Mouse (Mus musculus) spleen, adult 2 months (tissue): ENCODE measurements around the gene Lrba.

Experiments used
- CTCF ChIP-seq: fragments of 200-500 bp; IDR thresholded peaks from 2 replicates; pipeline ENCODE4 v1.5.1; 2011; ENCODE audit warnings: mild to moderate bottlenecking, inconsistent platforms; ENCODE audit not compliant: insufficient read depth, insufficient read length, insufficient replicate concordance; ENCODE audit errors: extremely low read depth
- POLR2A ChIP-seq: fragments of 200-500 bp; IDR thresholded peaks from 2 replicates; pipeline ENCODE4 v1.6.1; 2011; ENCODE audit warnings: low read depth, low read length, inconsistent platforms

- TF ChIP-seq POLR2A = no peak
- TF ChIP-seq CTCF = no peak
Observed at GRCm38 (mm10) chr3:86709472-86709871, 485.0 kb downstream of the Lrba start.
